Mouse (Mus musculus) hindbrain, postnatal 0 days (tissue): ENCODE measurements around the gene Fndc3b. TPM values are rescaled to one million over a fixed set of nuclear protein-coding genes. Genes with fewer than 3 reads are reported as not detected.

Experiments
- ATAC-seq: fragments of 200-750 bp; cut with Nextera tagmentation; 2 replicates; pipeline ENCODE4 v1.8.0; 2017; ENCODE audit warnings: mild to moderate bottlenecking, moderate TSS enrichment, moderate library complexity
- DNase-seq: peaks from one replicate; pipeline ENCODE4 v3.0.0-alpha.2; 2015; ENCODE audit warnings: low spot score
- H3K27ac ChIP-seq: fragments of 300-500 bp; sonication (generic); 2 replicates; pipeline ENCODE4 v1.5.1; 2014; ENCODE audit warnings: mild to moderate bottlenecking
- H3K27me3 ChIP-seq: fragments of 300-500 bp; sonication (generic); 2 replicates; pipeline ENCODE4 v1.6.1; 2014; ENCODE audit warnings: low read length, mixed read lengths; ENCODE audit not compliant: insufficient read depth
- H3K36me3 ChIP-seq: fragments of 300-500 bp; sonication (generic); 2 replicates; pipeline ENCODE4 v1.6.1; 2014; ENCODE audit warnings: low read length, mixed read lengths; ENCODE audit not compliant: insufficient read depth
- H3K4me1 ChIP-seq: fragments of 300-500 bp; sonication (generic); 2 replicates; pipeline ENCODE4 v1.6.1; 2014; ENCODE audit warnings: antibody characterized with exemption, low read length, mixed read lengths; ENCODE audit not compliant: insufficient read depth
- H3K4me2 ChIP-seq: fragments of 300-500 bp; sonication (generic); 2 replicates; pipeline ENCODE4 v1.6.1; 2014; ENCODE audit warnings: low read depth, mild to moderate bottlenecking, low read length, moderate library complexity, mixed read lengths
- H3K4me3 ChIP-seq: fragments of 300-500 bp; sonication (generic); 2 replicates; pipeline ENCODE4 v1.5.1; 2014; ENCODE audit warnings: low read length
- H3K9ac ChIP-seq: fragments of 300-500 bp; sonication (generic); replicated peaks from 2 replicates; pipeline ENCODE4 v1.6.1; 2014; ENCODE audit warnings: mild to moderate bottlenecking, low read length, moderate library complexity, mixed read lengths
- H3K9me3 ChIP-seq: fragments of 300-500 bp; sonication (generic); 2 replicates; pipeline ENCODE4 v1.6.1; 2016; ENCODE audit warnings: low read length, mixed read lengths
- CTCF ChIP-seq: IDR thresholded peaks from 2 replicates; pipeline ENCODE4 v1.5.1; 2016; ENCODE audit warnings: antibody characterized with exemption, control low read depth, low read depth
- WGBS: fragments of 180-500 bp; shearing (Covaris S2); extraction: QIAGEN DNeasy Blood & Tissue Kit; methylation state at CpG from one replicate; pipeline ENCODE4 v1.1.7; 2014; 5-methylcytosine and 5-hydroxymethylcytosine counted together
- polyA plus RNA-seq: library from polyadenylated mRNA; unstranded; fragments of >200 nt; fragmentation: Nextera tagmentation; extraction: Ambion mirVana; gene quantifications from 2 replicates; pipeline ENCODE4 v1.2.1, GENCODE M21; 2015
- total RNA-seq: library from RNA; depleted of rRNA; stranded (reverse); fragments of >200 nt; gene quantifications from 2 replicates; pipeline ENCODE4 v1.2.3, GENCODE M21; 2014

Fndc3b gene
- total and polyA plus RNA-seq, 2 experiments from 2014 or later = 4.6 to 16.0 TPM

DNA sequence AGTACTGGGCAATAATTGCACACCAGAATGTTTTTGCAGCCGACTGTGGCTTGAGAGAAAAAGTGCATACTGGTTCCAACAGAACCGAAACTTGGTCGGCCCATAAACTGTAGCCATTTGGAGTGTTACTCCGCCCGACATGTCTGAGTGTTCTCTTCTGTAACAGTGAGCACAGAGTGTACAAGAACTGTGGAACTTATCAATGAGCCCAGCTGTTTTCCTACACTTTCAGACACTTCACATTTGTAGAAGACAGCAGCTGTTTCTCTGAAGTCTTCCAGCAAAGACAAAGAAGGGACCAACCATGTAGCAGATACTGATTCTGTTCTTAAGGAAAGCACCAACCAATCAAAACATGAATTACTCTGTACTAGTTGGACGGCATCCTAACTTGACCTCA lies 191.6 kb downstream of the Fndc3b start:
- Histone ChIP-seq H3K9ac (no peak overlapping the region), H3K4me1 (no peaks in the 10 kb centered on the region), H3K4me3 (no peak overlapping the region), H3K27me3 (no peaks in the 10 kb centered on the region), H3K27ac (no peak overlapping the region), H3K9me3 (no peaks in the 10 kb centered on the region), H3K36me3 (no peaks in the 10 kb centered on the region), H3K4me2 (no peak overlapping the region)
- no peak for ATAC-seq
- no peak for DNase-seq
- WGBS = 94% methylated on average over 6 of the region's 6 CpGs
- no peak for TF ChIP-seq CTCF

DNA sequence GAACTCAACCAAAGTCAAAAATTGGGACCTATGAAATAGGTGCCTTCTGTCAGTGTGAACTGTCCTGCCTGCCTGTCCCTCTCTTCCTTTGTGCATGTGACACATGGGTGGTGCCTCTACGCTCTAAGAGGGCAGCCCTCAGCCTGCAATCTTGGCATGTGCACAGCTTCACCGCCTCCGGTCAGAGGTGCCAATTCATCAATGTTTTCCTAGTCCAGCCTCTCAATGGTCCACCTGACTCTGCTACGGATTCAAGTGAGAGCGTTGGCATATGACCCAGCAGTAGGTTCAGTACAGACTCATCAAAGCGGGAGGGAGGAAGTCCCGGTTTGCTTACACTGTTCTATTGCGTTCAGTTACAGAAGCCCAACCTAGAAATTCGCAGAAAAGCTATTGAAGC lies 192.2 kb downstream of the Fndc3b start:
- Histone ChIP-seq H3K4me2 (no peak overlapping the region), H3K4me3 (no peak overlapping the region), H3K4me1 (no peaks in the 10 kb centered on the region), H3K9me3 (no peaks in the 10 kb centered on the region), H3K27me3 (no peaks in the 10 kb centered on the region), H3K27ac (no peak overlapping the region), H3K9ac (no peak overlapping the region), H3K36me3 (no peaks in the 10 kb centered on the region)
- DNase-seq = peak; percentile 16
- TF ChIP-seq CTCF = no peak
- peak; percentile 39; the same call in 1 of the 2 replicates for ATAC-seq
- 71% methylated on average over 9 of the region's 9 CpGs for whole genome bisulfite sequencing

DNA sequence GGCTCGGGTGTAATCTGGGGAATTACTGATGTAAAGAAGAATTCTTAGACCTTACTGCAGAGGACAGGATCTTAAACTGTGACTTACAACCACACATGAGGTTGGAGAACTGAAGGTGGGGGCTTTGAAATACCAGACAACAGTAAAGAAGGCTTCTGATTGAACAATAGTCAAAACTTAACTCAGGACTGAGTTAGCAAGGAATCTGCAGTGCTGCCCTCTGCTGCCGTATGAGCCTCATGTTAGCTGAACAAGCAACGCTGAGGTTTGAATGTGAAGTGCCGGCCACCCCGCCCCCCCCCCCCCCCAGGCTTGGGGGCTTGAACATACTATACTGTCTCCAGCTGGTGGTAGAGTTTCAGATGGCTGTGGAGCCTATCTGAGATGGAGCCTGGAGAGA lies 194.6 kb downstream of the Fndc3b start:
- peak; percentile 25 for TF ChIP-seq CTCF
- DNase-seq = no peak

DNA sequence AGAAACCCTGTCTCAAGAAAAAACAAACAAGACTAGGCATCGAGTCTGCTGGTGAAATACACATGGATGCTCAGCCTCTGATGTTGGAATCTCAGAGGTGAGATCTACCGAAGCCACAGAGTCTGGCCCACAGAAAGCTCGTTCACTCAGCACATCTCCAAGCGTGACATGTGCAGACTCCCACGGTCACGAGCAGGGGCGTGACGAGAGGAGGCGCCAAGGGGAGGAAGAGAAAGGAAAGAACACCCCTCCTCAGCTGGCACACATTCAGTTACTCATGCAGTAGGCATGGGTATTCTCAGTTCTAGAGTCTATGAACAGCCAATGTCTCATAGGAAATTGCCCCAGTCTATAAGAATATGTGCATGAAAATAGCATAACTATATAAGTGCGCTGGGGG lies 199.3 kb downstream of the Fndc3b start:
- DNase-seq = no peak
- Histone ChIP-seq H3K4me1 (no peaks in the 10 kb centered on the region), H3K4me3 (no peak overlapping the region), H3K9me3 (no peaks in the 10 kb centered on the region), H3K27me3 (no peaks in the 10 kb centered on the region), H3K36me3 (no peaks in the 10 kb centered on the region), H3K9ac (no peak overlapping the region), H3K4me2 (no peak overlapping the region), H3K27ac (no peak overlapping the region)
- ATAC-seq = no peak
- WGBS = 60% methylated on average over 10 of the region's 10 CpGs
- TF ChIP-seq CTCF = no peak

More for the DNA sequence above, 194.6 kb downstream of the Fndc3b start:
- Histone ChIP-seq H3K9me3 (no peaks in the 10 kb centered on the region), H3K36me3 (no peaks in the 10 kb centered on the region), H3K4me3 (no peak overlapping the region), H3K4me1 (no peaks in the 10 kb centered on the region), H3K9ac (no peak overlapping the region), H3K27me3 (no peaks in the 10 kb centered on the region), H3K27ac (no peak overlapping the region), H3K4me2 (no peak overlapping the region)
- ATAC-seq = no peak
- 34% methylated on average over 5 of the region's 5 CpGs for WGBS

DNA sequence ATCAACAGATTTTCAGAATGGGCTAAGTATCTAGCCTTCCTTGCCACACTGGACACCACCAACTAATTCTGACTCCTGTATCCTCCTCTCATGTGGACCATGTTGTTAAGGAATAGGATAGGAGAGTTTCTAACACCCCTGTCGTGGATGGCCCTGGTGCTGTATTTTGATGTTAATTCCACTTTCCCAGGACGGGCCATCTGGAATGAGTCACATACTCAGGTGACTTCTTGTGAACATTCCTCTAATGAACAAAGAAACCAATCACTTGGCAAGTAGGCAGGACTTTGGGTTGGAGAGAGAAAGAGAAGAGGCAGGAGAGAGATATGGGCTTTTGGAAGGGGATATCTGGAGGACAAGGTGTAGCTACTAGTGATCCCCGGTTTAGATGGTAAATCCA lies 204.2 kb downstream of the Fndc3b start:
- no peaks in the 10 kb centered on the region for H3K9me3 ChIP-seq
- no peak overlapping the region for H3K27ac ChIP-seq
- no peaks in the 10 kb centered on the region for H3K4me1 ChIP-seq
- no peak overlapping the region for H3K4me3 ChIP-seq
- H3K4me2 ChIP-seq = no peak overlapping the region
- WGBS = 91% methylated on average over 3 of the region's 3 CpGs
- 0 out of 2 replicates have a peak, but pooled peaks cover 7% of the 10 kb centered on the region for H3K36me3 ChIP-seq
- no peak overlapping the region for H3K9ac ChIP-seq
- DNase-seq (no peak), ATAC-seq (no peak)
- TF ChIP-seq CTCF = no peak
- H3K27me3 ChIP-seq = no peaks in the 10 kb centered on the region

DNA sequence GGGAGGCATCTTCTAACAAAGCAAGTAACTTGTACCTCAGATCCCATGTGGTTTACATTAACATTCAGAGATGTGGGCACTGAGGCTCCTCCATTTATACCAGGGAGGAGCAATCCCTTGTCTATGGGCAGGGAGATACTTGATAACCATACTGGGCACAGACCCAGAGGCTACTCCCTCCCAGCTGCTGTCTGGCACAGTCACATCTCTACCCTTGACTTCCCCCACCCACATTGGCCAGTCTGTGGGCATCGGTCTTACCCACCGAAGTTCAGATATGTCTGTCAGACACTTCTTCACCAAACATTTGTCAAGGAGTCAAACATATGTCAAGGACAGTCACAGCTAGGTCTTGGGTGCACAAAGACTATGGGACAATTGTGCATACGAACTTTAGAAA lies 205.5 kb downstream of the Fndc3b start:
- DNase-seq (no peak), ATAC-seq (0 out of 2 replicates have a peak, but pooled peaks have one; percentile 56)
- Histone ChIP-seq H3K9me3 (no peaks in the 10 kb centered on the region), H3K4me3 (no peak overlapping the region), H3K27me3 (no peaks in the 10 kb centered on the region), H3K4me2 (no peak overlapping the region), H3K36me3 (0 out of 2 replicates have a peak, but pooled peaks cover 7% of the 10 kb centered on the region), H3K4me1 (no peaks in the 10 kb centered on the region), H3K9ac (no peak overlapping the region), H3K27ac (no peak overlapping the region)
- no peak for TF ChIP-seq CTCF
- 68% methylated on average over 3 of the region's 3 CpGs for WGBS

DNA sequence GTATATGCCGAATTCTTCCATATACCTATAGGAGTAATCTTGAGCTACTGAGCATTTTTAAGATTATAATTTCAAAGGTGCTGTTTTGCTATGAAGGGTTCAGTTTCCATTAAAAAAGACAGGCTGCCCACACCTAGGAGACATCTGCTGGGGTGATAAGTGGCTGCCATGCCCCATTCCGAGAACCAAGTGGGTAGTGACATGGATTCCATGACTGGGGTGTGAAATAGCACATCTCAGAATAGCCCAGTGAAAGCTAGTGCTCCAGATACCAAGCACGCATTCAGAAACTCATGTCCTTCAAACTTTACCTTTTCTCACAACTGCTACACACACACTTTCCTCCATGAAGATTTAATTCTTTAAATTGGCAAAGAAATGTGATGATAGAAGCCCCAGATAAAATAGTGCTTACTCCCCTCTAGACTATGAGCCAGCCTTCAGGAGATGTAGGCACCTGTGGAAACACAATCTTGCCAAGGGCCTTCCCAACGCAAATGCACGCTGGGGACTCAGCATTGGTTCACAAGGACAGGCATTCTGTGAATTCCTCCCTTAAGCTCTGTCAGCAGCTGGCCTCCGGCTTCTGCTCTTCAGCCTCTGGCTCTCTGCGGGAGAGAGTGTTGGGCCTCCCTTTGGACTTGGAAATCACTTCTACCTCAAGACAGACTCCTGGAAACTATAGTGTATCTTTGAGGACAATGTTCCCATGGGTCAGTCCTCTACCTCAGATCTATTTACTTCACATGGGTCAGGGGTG lies 207.6 kb downstream of the Fndc3b start:
- no peak overlapping the region for H3K4me3 ChIP-seq
- TF ChIP-seq CTCF = no peak
- no peaks in the 10 kb centered on the region for H3K27me3 ChIP-seq
- ATAC-seq (no peak), DNase-seq (no peak)
- H3K27ac ChIP-seq = no peak overlapping the region
- 92% methylated on average over 7 of the region's 7 CpGs for WGBS
- H3K9me3 ChIP-seq = no peaks in the 10 kb centered on the region
- H3K9ac ChIP-seq = no peak overlapping the region
- no peak overlapping the region for H3K4me2 ChIP-seq
- H3K4me1 ChIP-seq = no peaks in the 10 kb centered on the region
- H3K36me3 ChIP-seq = 0 out of 2 replicates have a peak, but pooled peaks cover 7% of the 10 kb centered on the region
